Mouse (Mus musculus): Measurements from ENCODE around the gene Zdhhc5. TPM values are rescaled to one million over a fixed set of nuclear protein-coding genes. Genes with fewer than 3 reads are reported as not detected.
A peak's percentile ranks its signal among the peaks of the same experiment; 100 is the strongest.

Gene Zdhhc5
- total RNA-seq (2021): 10 to 100 TPM; 36.6 to 37.8 TPM
- long read RNA-seq, experiment 1, full-length matches to known transcripts: 12 of 18 reads
- long read RNA-seq, experiment 1, partial matches to known transcripts: 4 of 18 reads
- long read RNA-seq, experiment 1, other reads (novel, unspliced or antisense): 2 of 18 reads
- long read RNA-seq, experiment 2, full-length matches to known transcripts: 10 of 17 reads
- long read RNA-seq, experiment 2, partial matches to known transcripts: 3 of 17 reads
- long read RNA-seq, experiment 2, other reads (novel, unspliced or antisense): 4 of 17 reads

GRCm38 (mm10) chr2:84714811-84715561 lies at the start of gene Zdhhc5:
Zdhhc5 (minus strand) TSS chr2:84715180.
- DNase-seq (ENCODE audit: low spot score in 2 of 2): peak; percentile 99

GRCm38 (mm10) chr2:84762818-84763217 lies 47.8 kb upstream of the Zdhhc5 start:
- DNase-seq (ENCODE audit: low spot score in 2 of 2): no peak

- DNase-seq (ENCODE audit: low spot score in 2 of 2): no peak
These were observed 47.3 kb upstream of the Zdhhc5 start for GRCm38 (mm10) chr2:84762295-84762694.

GRCm38 (mm10) chr2:84761840-84762239 lies 46.9 kb upstream of the Zdhhc5 start:
- no peak for DNase-seq (ENCODE audit: low spot score in 2 of 2)

GRCm38 (mm10) chr2:84761309-84761708 lies 46.3 kb upstream of the Zdhhc5 start:
- DNase-seq (ENCODE audit: low spot score in 2 of 2): no peak

GRCm38 (mm10) chr2:84760777-84761176 lies 45.8 kb upstream of the Zdhhc5 start:
- DNase-seq (ENCODE audit: low spot score in 2 of 2): no peak

- DNase-seq (ENCODE audit: low spot score in 2 of 2): peak in 1 of 2 experiments; percentile 18
These were observed 43.7 kb upstream of the Zdhhc5 start for GRCm38 (mm10) chr2:84758542-84759127.

GRCm38 (mm10) chr2:84757026-84757682 lies 42.2 kb upstream of the Zdhhc5 start:
- DNase-seq (ENCODE audit: low spot score in 2 of 2): no peak

GRCm38 (mm10) chr2:84756245-84756644 lies 41.3 kb upstream of the Zdhhc5 start:
- no peak for DNase-seq (ENCODE audit: low spot score in 2 of 2)

GRCm38 (mm10) chr2:84750115-84750514 lies 35.1 kb upstream of the Zdhhc5 start:
- DNase-seq (ENCODE audit: low spot score in 2 of 2): no peak

- no peak for DNase-seq (ENCODE audit: low spot score in 2 of 2)
These were observed 29.1 kb upstream of the Zdhhc5 start for GRCm38 (mm10) chr2:84744126-84744525.

- peak; percentile 63 to 85 for DNase-seq (ENCODE audit: low spot score in 2 of 2)
These were observed 28.6 kb upstream of the Zdhhc5 start, which contains the start of gene Gm19426 for GRCm38 (mm10) chr2:84743561-84743960. Gm19426 (minus strand) TSS chr2:84743655.

- peak; percentile 32 to 48 for DNase-seq (ENCODE audit: low spot score in 2 of 2)
These were observed 27.7 kb upstream of the Zdhhc5 start for GRCm38 (mm10) chr2:84742451-84743283.

- peak in 1 of 2 experiments; percentile 27 for DNase-seq (ENCODE audit: low spot score in 2 of 2)
These were observed 27.0 kb upstream of the Zdhhc5 start for GRCm38 (mm10) chr2:84741841-84742450.

- no peak for DNase-seq (ENCODE audit: low spot score in 2 of 2)
These were observed 25.8 kb upstream of the Zdhhc5 start for GRCm38 (mm10) chr2:84740608-84741333.

- no peak for DNase-seq (ENCODE audit: low spot score in 2 of 2)
These were observed 23.4 kb upstream of the Zdhhc5 start for GRCm38 (mm10) chr2:84738271-84738911.

GRCm38 (mm10) chr2:84737451-84737925 lies 22.5 kb upstream of the Zdhhc5 start:
- no peak for DNase-seq (ENCODE audit: low spot score in 2 of 2)

GRCm38 (mm10) chr2:84736312-84737161 lies 21.6 kb upstream of the Zdhhc5 start:
- DNase-seq (ENCODE audit: low spot score in 2 of 2): no peak
